Mouse (Mus musculus): ENCODE measurements around the gene Ercc6.

Ercc6 gene

GRCm38 (mm10) chr14:32513336-32514032, at the start of gene Ercc6:
Ercc6 (plus strand) TSS chr14:32513521.
- peak; percentile 85 for DNase-seq (ENCODE audit: low read depth, low spot score)

GRCm38 (mm10) chr14:32464601-32465505, 48.5 kb upstream of the Ercc6 start, which contains the start of gene Slc18a3:
Slc18a3 (minus strand) TSS chr14:32464850.
- no peak for DNase-seq (ENCODE audit: low read depth, low spot score)

GRCm38 (mm10) chr14:32465506-32465870, 47.8 kb upstream of the Ercc6 start:
- DNase-seq (ENCODE audit: low read depth, low spot score) = no peak

GRCm38 (mm10) chr14:32465889-32466288, 47.4 kb upstream of the Ercc6 start, which contains the start of gene Chat:
Chat (minus strand) TSS chr14:32465989.
- no peak for DNase-seq (ENCODE audit: low read depth, low spot score)

- no peak for DNase-seq (ENCODE audit: low read depth, low spot score)
Observed at GRCm38 (mm10) chr14:32467606-32468005, 45.7 kb upstream of the Ercc6 start.

- DNase-seq (ENCODE audit: low read depth, low spot score) = peak; percentile 39
Observed at GRCm38 (mm10) chr14:32472996-32473395, 40.3 kb upstream of the Ercc6 start.

- DNase-seq (ENCODE audit: low read depth, low spot score) = no peak
Observed at GRCm38 (mm10) chr14:32476559-32476958, 36.8 kb upstream of the Ercc6 start.

- DNase-seq (ENCODE audit: low read depth, low spot score) = no peak
Observed at GRCm38 (mm10) chr14:32477581-32477980, 35.7 kb upstream of the Ercc6 start.

GRCm38 (mm10) chr14:32482061-32482460, 31.3 kb upstream of the Ercc6 start:
- DNase-seq (ENCODE audit: low read depth, low spot score) = peak; percentile 18

- DNase-seq (ENCODE audit: low read depth, low spot score) = peak; percentile 36
Observed at GRCm38 (mm10) chr14:32492521-32492920, 20.8 kb upstream of the Ercc6 start.

GRCm38 (mm10) chr14:32496115-32496850, 17.0 kb upstream of the Ercc6 start:
- DNase-seq (ENCODE audit: low read depth, low spot score) = no peak

- DNase-seq (ENCODE audit: low read depth, low spot score) = no peak
Observed at GRCm38 (mm10) chr14:32501303-32501702, 12.0 kb upstream of the Ercc6 start.

- no peak for DNase-seq (ENCODE audit: low read depth, low spot score)
Observed at GRCm38 (mm10) chr14:32502764-32503688, 10.3 kb upstream of the Ercc6 start.

- DNase-seq (ENCODE audit: low read depth, low spot score) = no peak
Observed at GRCm38 (mm10) chr14:32503897-32504296, 9.4 kb upstream of the Ercc6 start.

GRCm38 (mm10) chr14:32506329-32506728, 7.0 kb upstream of the Ercc6 start:
- no peak for DNase-seq (ENCODE audit: low read depth, low spot score)

GRCm38 (mm10) chr14:32507216-32507615, 6.1 kb upstream of the Ercc6 start:
- DNase-seq (ENCODE audit: low read depth, low spot score) = no peak

- DNase-seq (ENCODE audit: low read depth, low spot score) = no peak
Observed at GRCm38 (mm10) chr14:32508105-32508835, 5.1 kb upstream of the Ercc6 start.

GRCm38 (mm10) chr14:32509443-32509961, 3.8 kb upstream of the Ercc6 start:
- DNase-seq (ENCODE audit: low read depth, low spot score) = no peak

GRCm38 (mm10) chr14:32512912-32513311, 409 bp upstream of the Ercc6 start:
- no peak for DNase-seq (ENCODE audit: low read depth, low spot score)

GRCm38 (mm10) chr14:32516086-32516485, 2.8 kb downstream of the Ercc6 start:
- DNase-seq (ENCODE audit: low read depth, low spot score) = no peak

Measured in telencephalon, adult 2 months (tissue).